Mouse (Mus musculus) spleen, adult 2 months (tissue): ENCODE measurements around the gene Lrp3. TPM values are rescaled to one million over a fixed set of nuclear protein-coding genes. Genes with fewer than 3 reads are reported as not detected.
"Not testable (repeated sequence)": the region's sequence is repeated elsewhere in the genome, so short reads cannot be mapped to it uniquely, and the experiment has no call there.

Experiments used
- DNase-seq, 2 experiments: peaks; one replicate each; pipeline versions ENCODE4 v3.0.0 to v3.0.0-alpha.2; 2012 to 2021; ENCODE audit warnings: low spot score in 2 of 2, low read depth in 1 of 2
- H3K27ac ChIP-seq: fragments of 200-500 bp; 2 replicates; pipeline ENCODE4 v1.5.1; 2012; ENCODE audit warnings: low read length, inconsistent platforms; ENCODE audit not compliant: insufficient read depth
- H3K27me3 ChIP-seq: fragments of 200-500 bp; 2 replicates; pipeline ENCODE4 v1.6.1; 2012; ENCODE audit warnings: mild to moderate bottlenecking, moderate library complexity, low read length, inconsistent platforms; ENCODE audit not compliant: control insufficient read depth, insufficient read depth
- H3K36me3 ChIP-seq: fragments of 200-500 bp; 2 replicates; pipeline ENCODE4 v1.6.1; 2012; ENCODE audit warnings: mild to moderate bottlenecking, low read length, inconsistent platforms; ENCODE audit not compliant: control insufficient read depth, insufficient read depth
- H3K4me1 ChIP-seq: fragments of 200-500 bp; 2 replicates; pipeline ENCODE4 v1.6.1; 2011; ENCODE audit warnings: inconsistent platforms; ENCODE audit not compliant: control insufficient read depth, insufficient read depth, insufficient read length
- H3K4me3 ChIP-seq: fragments of 200-500 bp; 2 replicates; pipeline ENCODE4 v1.5.1; 2011; ENCODE audit warnings: mild to moderate bottlenecking, inconsistent platforms; ENCODE audit not compliant: insufficient read depth, insufficient read length; ENCODE audit errors: extremely low read depth
- CTCF ChIP-seq: fragments of 200-500 bp; IDR thresholded peaks from 2 replicates; pipeline ENCODE4 v1.5.1; 2011; ENCODE audit warnings: mild to moderate bottlenecking, inconsistent platforms; ENCODE audit not compliant: insufficient read depth, insufficient read length, insufficient replicate concordance; ENCODE audit errors: extremely low read depth
- POLR2A ChIP-seq: fragments of 200-500 bp; IDR thresholded peaks from 2 replicates; pipeline ENCODE4 v1.6.1; 2011; ENCODE audit warnings: low read depth, low read length, inconsistent platforms
- WGBS: fragments of 180-500 bp; shearing (Covaris S2); methylation state at CpG from one replicate; pipeline ENCODE4 v1.1.7; 2018; 5-methylcytosine and 5-hydroxymethylcytosine counted together
- polyA plus RNA-seq: library from polyadenylated mRNA; depleted of rRNA; stranded (reverse); fragments of >200 nt; gene quantifications from 2 replicates; pipeline ENCODE4 v1.2.3, GENCODE M21; 2012; rRNA removed

Gene Lrp3
- 3.1 and 3.6 TPM in 2 replicates for polyA plus RNA-seq

- Histone ChIP-seq H3K36me3 (no peaks in the 10 kb centered on the region), H3K27ac (no peak within 1 kb of the TSS), H3K27me3 (peaks cover 7% of the 10 kb centered on the region), H3K4me1 (no peaks in the 10 kb centered on the region), H3K4me3 (peak within 1 kb of the TSS; percentile 23; the same call in 1 of the 2 replicates)
- no peak for TF ChIP-seq CTCF
- TF ChIP-seq POLR2A: no peak
- 2% methylated on average over 53 of the region's 53 CpGs for WGBS
- DNase-seq: no peak
These were observed at the start of gene Lrp3 for GRCm38 (mm10) chr7:35215225-35215624. TSS of gene Lrp3 (minus strand) at chr7:35215498.

- 23% methylated on average over 7 of the region's 7 CpGs for WGBS
- Histone ChIP-seq H3K36me3 (no peaks in the 10 kb centered on the region), H3K4me1 (peaks cover 3% of the 10 kb centered on the region; the same call in 1 of the 2 replicates), H3K27me3 (no peaks in the 10 kb centered on the region), H3K27ac (no peak overlapping the region), H3K4me3 (no peak overlapping the region)
- DNase-seq: peak; percentile 12 to 22
- no peak for TF ChIP-seq POLR2A
- TF ChIP-seq CTCF: peak; percentile 58; the same call in 1 of the 2 replicates
These were observed 49.4 kb upstream of the Lrp3 start for GRCm38 (mm10) chr7:35264746-35265145.

- TF ChIP-seq POLR2A: no peak
- no peak for TF ChIP-seq CTCF
- Histone ChIP-seq H3K4me3 (no peak overlapping the region), H3K4me1 (no peaks in the 10 kb centered on the region), H3K27ac (no peak overlapping the region), H3K36me3 (no peaks in the 10 kb centered on the region), H3K27me3 (no peaks in the 10 kb centered on the region)
- WGBS: 77% methylated on average over 15 of the region's 15 CpGs
- DNase-seq: no peak
These were observed 48.5 kb upstream of the Lrp3 start for GRCm38 (mm10) chr7:35263595-35264489.

DNA sequence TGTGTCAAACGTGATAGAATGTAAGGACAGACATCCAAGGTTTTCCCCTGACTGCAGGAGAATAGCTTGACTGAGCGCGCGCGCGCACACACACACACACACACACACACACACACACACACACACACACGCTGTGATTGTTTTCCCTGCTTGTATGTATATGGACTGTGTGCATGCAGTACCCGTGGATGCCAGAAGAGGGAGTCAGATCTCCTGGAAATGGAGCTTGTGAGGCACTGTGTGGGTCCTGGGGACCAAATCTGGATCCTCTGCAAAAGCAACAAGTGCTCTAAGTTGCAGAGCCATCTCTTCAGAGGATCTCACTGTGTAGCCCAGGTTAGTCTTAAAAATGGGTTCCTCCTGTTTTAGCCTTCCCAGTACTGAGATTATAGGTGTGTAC is 44.1 kb upstream of the Lrp3 start:
- TF ChIP-seq CTCF (no peak), POLR2A (no peak)
- H3K4me3 ChIP-seq: no peak overlapping the region
- 78% methylated on average over 8 of the region's 8 CpGs for WGBS

DNA sequence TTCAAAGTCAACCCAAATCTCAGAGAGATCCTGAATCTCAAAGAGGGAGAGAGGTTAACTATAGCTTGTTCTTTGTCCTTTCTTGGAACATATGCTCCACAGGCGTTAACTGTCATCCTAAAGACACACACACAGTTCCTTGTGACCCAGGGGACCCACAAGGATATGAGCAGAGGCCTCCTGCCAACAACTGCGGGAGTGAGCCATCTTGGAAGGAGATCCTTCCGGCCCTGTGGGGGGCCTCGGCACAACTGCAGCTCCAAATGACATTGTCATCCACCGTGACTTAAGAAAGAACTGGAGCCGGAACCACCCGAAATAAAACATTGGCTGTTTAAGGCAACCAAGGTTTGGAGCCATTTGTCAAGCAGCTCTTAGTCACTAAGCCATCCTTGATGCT is 43.0 kb upstream of the Lrp3 start:
- TF ChIP-seq CTCF (no peak), POLR2A (no peak)
- Histone ChIP-seq H3K36me3 (no peaks in the 10 kb centered on the region), H3K27ac (no peak overlapping the region), H3K27me3 (no peaks in the 10 kb centered on the region), H3K4me3 (no peak overlapping the region), H3K4me1 (no peaks in the 10 kb centered on the region)
- 68% methylated on average over 7 of the region's 7 CpGs for WGBS
- no peak for DNase-seq

More for the DNA sequence above, 44.1 kb upstream of the Lrp3 start:
- Histone ChIP-seq H3K27ac (no peak overlapping the region), H3K36me3 (no peaks in the 10 kb centered on the region), H3K27me3 (no peaks in the 10 kb centered on the region), H3K4me1 (no peaks in the 10 kb centered on the region)
- no peak for DNase-seq

GRCm38 (mm10) chr7:35252041-35252558 is 36.8 kb upstream of the Lrp3 start:
- Histone ChIP-seq H3K4me1 (no peaks in the 10 kb centered on the region), H3K27me3 (no peaks in the 10 kb centered on the region), H3K4me3 (no peak overlapping the region), H3K36me3 (no peaks in the 10 kb centered on the region), H3K27ac (no peak overlapping the region)
- 13% methylated on average over 13 of the region's 13 CpGs for WGBS
- no peak for DNase-seq
- TF ChIP-seq POLR2A: no peak
- no peak for TF ChIP-seq CTCF

GRCm38 (mm10) chr7:35237935-35238334 is 22.6 kb upstream of the Lrp3 start:
- not testable (repeated sequence) for H3K27me3 ChIP-seq, H3K4me1 ChIP-seq, H3K4me3 ChIP-seq, DNase-seq, H3K27ac ChIP-seq, H3K36me3 ChIP-seq
- WGBS: 58% methylated on average over 3 of the region's 3 CpGs
